Mouse (Mus musculus): ENCODE measurements around the gene Prkci.

Gene Prkci

GRCm38 (mm10) chr3:31085000-31085399 is 89.5 kb downstream of the Prkci start:
- no peak for DNase-seq (ENCODE audit: low spot score)

DNA sequence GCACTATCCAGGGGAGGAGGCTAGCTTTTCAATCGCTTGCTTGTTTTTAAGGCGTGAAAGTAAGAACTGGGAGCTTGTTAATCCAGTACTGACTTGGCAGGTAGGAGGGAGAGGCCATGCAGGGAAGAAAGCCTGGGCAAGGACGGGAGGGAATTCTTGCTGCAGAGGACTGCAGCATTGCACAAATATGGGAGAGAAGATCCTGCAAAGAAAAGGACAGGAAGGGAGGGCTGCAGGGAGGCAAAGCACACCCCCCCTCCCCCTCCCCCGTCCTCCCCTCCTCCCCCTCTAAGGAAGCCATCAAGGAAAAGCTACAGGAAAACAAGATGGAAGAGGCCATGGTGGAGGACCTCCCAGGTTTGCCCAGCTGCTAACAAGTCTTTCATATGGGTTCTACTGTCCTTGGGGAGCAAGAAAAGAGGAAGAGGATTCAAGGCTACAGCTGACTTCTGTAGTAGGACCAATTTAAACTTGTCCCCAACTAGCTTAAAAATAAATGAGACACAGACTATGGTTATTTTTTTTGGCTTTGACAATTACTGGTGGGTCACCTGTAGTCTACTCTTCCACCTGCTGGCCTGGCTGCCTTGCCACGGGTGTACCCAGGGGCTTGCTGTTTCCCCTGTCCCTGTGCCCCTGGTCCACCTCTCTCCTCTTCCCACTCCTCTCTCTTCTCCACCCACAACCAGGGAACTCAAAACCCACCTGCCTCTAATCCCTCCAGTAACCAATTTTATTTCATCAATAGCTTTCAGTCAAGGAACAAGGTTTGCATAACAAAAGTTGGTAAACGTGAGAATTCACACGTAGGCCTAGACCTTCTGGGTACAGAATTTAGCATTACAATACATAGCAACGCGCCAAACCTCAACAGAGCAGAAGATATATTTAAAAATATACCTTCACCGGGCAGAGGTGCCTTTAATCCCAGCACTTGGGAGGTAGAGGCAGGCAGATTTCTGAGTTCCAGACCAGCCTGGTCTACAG is 93.5 kb downstream of the Prkci start:
- DNase-seq (ENCODE audit: low spot score), result no peak

GRCm38 (mm10) chr3:31089956-31090355 is 94.4 kb downstream of the Prkci start:
- DNase-seq (ENCODE audit: low spot score), result no peak

- peak; percentile 82 for DNase-seq (ENCODE audit: low spot score)
These were observed 97.6 kb downstream of the Prkci start for GRCm38 (mm10) chr3:31093196-31093595.

GRCm38 (mm10) chr3:31093627-31094351 is 98.2 kb downstream of the Prkci start:
- DNase-seq (ENCODE audit: low spot score), result peak; percentile 83

GRCm38 (mm10) chr3:31094531-31095178 is 99.1 kb downstream of the Prkci start, which contains the start of gene Skil:
Gene Skil (plus strand): TSS chr3:31095058.
- DNase-seq (ENCODE audit: low spot score), result peak; percentile 98

- no peak for DNase-seq (ENCODE audit: low spot score)
These were observed 99.6 kb downstream of the Prkci start for GRCm38 (mm10) chr3:31095179-31095490.

- DNase-seq (ENCODE audit: low spot score), result peak; percentile 47
These were observed 100.1 kb downstream of the Prkci start for GRCm38 (mm10) chr3:31095491-31096154.

DNA sequence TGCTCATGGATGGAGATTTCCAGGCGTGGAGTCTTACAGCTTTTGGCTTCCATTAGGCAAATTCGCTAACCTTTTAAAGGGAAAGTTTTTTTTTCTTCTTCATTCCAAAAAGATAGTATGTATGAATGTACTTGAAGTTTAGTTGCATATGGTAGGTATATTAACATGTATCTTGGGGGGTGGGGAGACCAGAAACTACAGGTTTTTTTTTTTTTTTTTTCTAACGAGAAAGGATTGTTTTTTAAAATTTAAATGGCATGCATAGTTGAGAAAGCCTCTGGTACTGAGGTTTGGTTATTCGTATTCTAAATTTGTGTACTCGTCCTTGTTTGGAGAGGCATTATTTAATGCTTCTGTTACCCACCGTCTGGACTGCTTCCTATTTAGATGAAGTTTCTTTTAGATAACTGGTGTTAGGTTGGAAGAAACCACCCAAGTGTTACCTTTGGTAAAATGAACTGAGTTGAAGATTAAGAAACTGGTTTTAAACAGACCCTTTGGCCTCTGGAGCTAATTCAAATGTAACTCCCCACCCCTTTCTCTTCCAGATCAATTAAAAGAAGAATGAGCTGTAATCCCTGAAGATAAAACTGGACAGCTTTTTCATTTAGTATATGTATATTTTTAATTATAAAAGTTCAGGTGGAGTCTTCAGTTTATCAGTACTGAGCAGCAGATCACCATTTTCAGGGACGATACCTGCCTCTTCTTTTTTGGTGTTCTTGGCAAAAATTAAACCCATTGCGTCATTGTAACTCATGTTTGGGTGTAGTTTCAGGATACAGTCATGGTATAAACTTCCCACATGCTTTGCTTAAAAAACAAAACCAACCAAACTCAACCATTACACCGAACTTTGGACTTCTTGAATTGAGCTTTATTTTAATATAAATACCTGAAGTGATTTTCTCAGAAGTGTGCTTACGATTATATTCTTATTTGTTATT is 100.9 kb downstream of the Prkci start:
- DNase-seq (ENCODE audit: low spot score), result no peak

DNA sequence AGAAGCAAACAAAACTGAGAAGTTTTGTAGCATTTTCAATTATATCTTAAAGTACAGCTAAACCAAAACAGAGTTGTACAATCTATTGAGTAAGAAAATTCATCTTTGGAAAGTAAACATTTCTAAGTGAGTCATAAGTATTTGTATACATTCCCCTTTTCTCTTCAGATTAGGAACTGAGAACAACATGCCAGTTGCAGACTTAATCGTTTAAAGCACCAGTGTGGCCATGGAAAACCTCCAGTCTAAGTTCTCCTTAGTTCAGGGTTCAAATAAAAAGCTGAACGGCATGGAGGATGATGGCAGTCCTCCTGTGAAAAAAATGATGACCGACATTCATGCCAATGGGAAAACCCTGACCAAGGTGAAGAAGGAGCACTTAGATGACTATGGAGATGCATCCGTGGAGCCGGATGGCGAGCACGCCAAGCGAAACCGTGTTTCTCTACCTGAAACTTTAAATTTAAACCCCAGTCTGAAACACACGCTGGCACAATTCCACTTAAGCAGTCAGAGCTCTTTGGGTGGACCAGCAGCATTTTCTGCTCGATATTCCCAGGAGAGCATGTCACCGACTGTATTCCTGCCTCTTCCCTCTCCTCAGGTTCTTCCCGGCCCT is 101.7 kb downstream of the Prkci start:
- DNase-seq (ENCODE audit: low spot score), result no peak

DNA sequence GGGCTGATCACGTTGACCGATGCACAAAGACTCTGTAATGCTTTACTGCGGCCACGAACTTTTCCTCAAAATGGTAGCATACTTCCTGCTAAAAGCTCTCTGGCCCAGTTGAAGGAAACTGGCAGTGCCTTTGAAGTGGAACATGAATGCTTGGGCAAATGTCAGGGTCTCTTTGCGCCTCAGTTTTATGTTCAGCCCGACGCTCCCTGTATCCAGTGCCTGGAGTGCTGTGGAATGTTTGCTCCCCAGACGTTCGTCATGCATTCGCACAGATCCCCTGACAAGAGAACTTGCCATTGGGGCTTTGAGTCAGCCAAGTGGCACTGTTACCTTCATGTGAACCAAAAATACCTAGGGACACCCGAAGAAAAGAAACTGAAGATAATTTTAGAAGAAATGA is 102.4 kb downstream of the Prkci start:
- DNase-seq (ENCODE audit: low spot score), result no peak

- DNase-seq (ENCODE audit: low spot score), result no peak
These were observed 103.0 kb downstream of the Prkci start for GRCm38 (mm10) chr3:31098556-31098955.

- no peak for DNase-seq (ENCODE audit: low spot score)
These were observed 104.5 kb downstream of the Prkci start for GRCm38 (mm10) chr3:31100026-31100425.

GRCm38 (mm10) chr3:31100802-31101201 is 105.3 kb downstream of the Prkci start:
- DNase-seq (ENCODE audit: low spot score), result no peak

Measured in retina, embryonic 14.5 days (tissue).